Mouse (Mus musculus): Measurements from ENCODE around the gene Dnal1. TPM values are rescaled to one million over a fixed set of nuclear protein-coding genes. Genes with fewer than 3 reads are reported as not detected.
A peak's percentile ranks its signal among the peaks of the same experiment; 100 is the strongest.

The Dnal1 gene
- polyA plus RNA-seq, 1 experiment from 2014 or later: 6.7 TPM

DNA sequence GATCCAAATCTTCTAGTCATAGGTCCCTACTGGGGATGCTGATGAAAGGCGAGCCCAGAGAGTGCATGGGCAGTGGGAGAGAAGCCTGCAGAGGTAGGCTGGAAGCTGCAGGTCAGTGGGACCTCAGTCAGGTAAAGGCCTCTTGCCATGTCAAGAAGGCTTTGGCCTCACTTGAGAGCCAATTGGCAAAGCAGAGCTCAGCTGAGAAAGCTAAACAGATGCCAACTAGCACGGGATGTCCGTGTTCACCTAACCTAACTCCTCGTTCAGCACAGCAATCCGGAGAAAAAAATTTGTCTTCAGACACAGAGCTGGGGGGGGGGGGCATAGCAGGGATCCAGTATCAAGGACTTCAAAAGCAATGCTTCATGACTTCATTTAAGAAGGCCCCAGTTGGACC, 70.8 kb downstream of the Dnal1 start:
- H3K27me3 ChIP-seq (replicated peaks; ENCODE audit: low read depth, poor library complexity, severe bottlenecking): no peaks in the 10 kb centered on the region
- DNase-seq (ENCODE audit: low spot score): no peak
- no peak overlapping the region for H3K4me3 ChIP-seq
- 85% methylated on average over 5 of the region's 5 CpGs for WGBS
- H3K36me3 ChIP-seq (replicated peaks): peaks cover 43% of the 10 kb centered on the region
- peaks cover 62% of the 10 kb centered on the region for H3K4me1 ChIP-seq
- no peak overlapping the region for H3K27ac ChIP-seq (replicated peaks)
- H3K9me3 ChIP-seq: peaks cover 3% of the 10 kb centered on the region; the same call in 1 of the 2 replicates

GRCm38 (mm10) chr12:84185547-84185946, 71.4 kb downstream of the Dnal1 start:
- Histone ChIP-seq H3K27ac (replicated peaks) (no peak overlapping the region; the same call in 1 of the 2 replicates), H3K4me3 (no peak overlapping the region), H3K36me3 (replicated peaks) (peaks cover 43% of the 10 kb centered on the region), H3K27me3 (replicated peaks; ENCODE audit: low read depth, poor library complexity, severe bottlenecking) (no peaks in the 10 kb centered on the region), H3K4me1 (peaks cover 62% of the 10 kb centered on the region), H3K9me3 (peaks cover 3% of the 10 kb centered on the region; the same call in 1 of the 2 replicates)
- WGBS: 70% methylated on average over 6 of the region's 6 CpGs
- no peak for DNase-seq (ENCODE audit: low spot score)

- Histone ChIP-seq H3K27me3 (replicated peaks; ENCODE audit: low read depth, poor library complexity, severe bottlenecking) (no peaks in the 10 kb centered on the region), H3K4me1 (peaks cover 62% of the 10 kb centered on the region), H3K36me3 (replicated peaks) (peaks cover 43% of the 10 kb centered on the region), H3K4me3 (no peak overlapping the region), H3K27ac (replicated peaks) (no peak overlapping the region), H3K9me3 (peaks cover 3% of the 10 kb centered on the region; the same call in 1 of the 2 replicates)
- 83% methylated on average over 3 of the region's 3 CpGs for WGBS
- no peak for DNase-seq (ENCODE audit: low spot score)
Measured at GRCm38 (mm10) chr12:84186536-84186935, 72.4 kb downstream of the Dnal1 start.

GRCm38 (mm10) chr12:84186950-84187349, 72.8 kb downstream of the Dnal1 start:
- DNase-seq (ENCODE audit: low spot score): no peak
- peaks cover 3% of the 10 kb centered on the region; the same call in 1 of the 2 replicates for H3K9me3 ChIP-seq
- H3K27ac ChIP-seq (replicated peaks): no peak overlapping the region
- no peak overlapping the region for H3K4me3 ChIP-seq
- WGBS: 91% methylated on average over 5 of the region's 5 CpGs
- no peaks in the 10 kb centered on the region for H3K27me3 ChIP-seq (replicated peaks; ENCODE audit: low read depth, poor library complexity, severe bottlenecking)
- peaks cover 62% of the 10 kb centered on the region for H3K4me1 ChIP-seq
- peaks cover 43% of the 10 kb centered on the region for H3K36me3 ChIP-seq (replicated peaks)

DNA sequence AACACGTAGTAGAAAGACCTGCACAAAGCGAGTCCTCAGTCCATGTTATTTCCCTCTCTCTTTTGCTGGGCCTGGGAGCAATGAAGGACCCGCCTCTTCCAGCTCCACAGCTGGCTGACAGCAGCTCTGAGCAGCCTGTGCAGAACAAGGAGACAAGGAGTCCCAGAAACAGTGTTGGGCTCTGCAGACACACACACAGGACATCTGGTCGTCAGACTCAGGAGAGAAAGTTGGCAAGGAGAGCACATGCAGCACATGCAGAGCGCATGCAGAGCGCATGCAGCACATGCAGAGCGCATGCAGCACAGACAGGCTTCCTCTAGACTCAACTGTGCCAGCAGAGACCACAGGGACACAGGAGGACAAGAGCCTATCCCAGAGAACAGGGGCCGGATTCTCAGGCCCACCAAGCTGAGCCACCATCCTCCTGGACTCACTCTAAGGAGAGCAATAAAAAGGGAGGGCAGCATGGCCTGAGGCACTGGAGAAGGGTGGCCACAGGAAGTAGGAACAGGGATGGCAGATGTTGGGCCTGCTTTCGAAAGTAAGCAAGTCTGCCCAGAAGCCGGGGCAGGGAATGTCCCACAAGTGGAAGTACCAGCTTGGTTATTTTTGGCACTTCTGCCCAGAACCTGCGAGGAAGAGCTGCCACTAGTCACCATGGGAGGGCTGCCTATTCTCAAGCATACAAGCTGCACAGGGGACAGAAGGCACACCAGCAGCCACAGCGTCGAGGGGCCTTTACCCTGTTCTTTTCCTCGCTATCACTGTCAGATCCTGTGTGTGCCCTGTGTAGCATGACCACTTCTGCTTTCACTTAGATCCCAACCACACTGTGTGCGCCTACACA, 73.8 kb downstream of the Dnal1 start:
- 64% methylated on average over 15 of the region's 15 CpGs for whole genome bisulfite sequencing

GRCm38 (mm10) chr12:84188881-84189444, 74.8 kb downstream of the Dnal1 start:
- Histone ChIP-seq H3K4me3 (no peak overlapping the region), H3K36me3 (replicated peaks) (peaks cover 42% of the 10 kb centered on the region), H3K27ac (replicated peaks) (no peak overlapping the region; the same call in 1 of the 2 replicates), H3K9me3 (peaks cover 3% of the 10 kb centered on the region; the same call in 1 of the 2 replicates), H3K4me1 (peaks cover 76% of the 10 kb centered on the region), H3K27me3 (replicated peaks; ENCODE audit: low read depth, poor library complexity, severe bottlenecking) (no peaks in the 10 kb centered on the region)
- 59% methylated on average over 14 of the region's 14 CpGs for WGBS
- DNase-seq (ENCODE audit: low spot score): no peak

More for the DNA sequence above, 73.8 kb downstream of the Dnal1 start:
- no peak for DNase-seq (ENCODE audit: low spot score)
- Histone ChIP-seq H3K4me3 (0 out of 2 replicates have a peak overlapping the region, but pooled peaks have one; percentile 11), H3K4me1 (peaks cover 69% of the 10 kb centered on the region), H3K9me3 (peaks cover 3% of the 10 kb centered on the region; the same call in 1 of the 2 replicates), H3K27ac (replicated peaks) (peak overlapping the region; percentile 20; the same call in 1 of the 2 replicates), H3K27me3 (replicated peaks; ENCODE audit: low read depth, poor library complexity, severe bottlenecking) (no peaks in the 10 kb centered on the region), H3K36me3 (replicated peaks) (peaks cover 43% of the 10 kb centered on the region)

GRCm38 (mm10) chr12:84190151-84190820, 76.1 kb downstream of the Dnal1 start:
- Histone ChIP-seq H3K27me3 (replicated peaks; ENCODE audit: low read depth, poor library complexity, severe bottlenecking) (no peaks in the 10 kb centered on the region), H3K4me3 (0 out of 2 replicates have a peak overlapping the region, but pooled peaks have one; percentile 13), H3K36me3 (replicated peaks) (peaks cover 29% of the 10 kb centered on the region), H3K4me1 (peaks cover 85% of the 10 kb centered on the region), H3K9me3 (peaks cover 3% of the 10 kb centered on the region; the same call in 1 of the 2 replicates), H3K27ac (replicated peaks) (no peak overlapping the region)
- DNase-seq (ENCODE audit: low spot score): no peak
- WGBS: 53% methylated on average over 15 of the region's 15 CpGs

- Histone ChIP-seq H3K27me3 (replicated peaks; ENCODE audit: low read depth, poor library complexity, severe bottlenecking) (no peaks in the 10 kb centered on the region), H3K4me1 (peaks cover 86% of the 10 kb centered on the region), H3K9me3 (peaks cover 3% of the 10 kb centered on the region; the same call in 1 of the 2 replicates), H3K4me3 (peak overlapping the region; percentile 83), H3K36me3 (replicated peaks) (peaks cover 20% of the 10 kb centered on the region), H3K27ac (replicated peaks) (no peak overlapping the region)
- 66% methylated on average over 7 of the region's 7 CpGs for WGBS
- DNase-seq (ENCODE audit: low spot score): no peak
Measured at GRCm38 (mm10) chr12:84191190-84191589, 77.0 kb downstream of the Dnal1 start.

DNA sequence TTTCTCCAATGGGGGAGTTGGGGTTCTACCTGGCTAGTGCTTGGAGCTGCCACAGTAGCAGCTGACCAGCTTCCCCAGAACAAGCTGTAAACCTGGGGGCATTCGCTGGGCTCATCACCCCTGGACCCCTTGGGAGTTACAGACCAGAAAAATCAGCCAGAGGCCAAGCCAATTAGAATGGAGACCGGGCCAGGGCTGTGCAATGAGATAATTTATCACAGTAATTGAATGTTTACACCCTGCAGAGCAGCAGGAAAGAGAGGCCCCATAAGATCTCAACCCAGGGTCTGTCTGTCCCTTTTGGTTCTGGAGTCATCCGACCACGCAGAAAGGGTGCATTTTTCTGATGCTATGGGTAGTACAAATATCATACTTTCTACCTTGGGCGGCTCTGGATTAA, 77.6 kb downstream of the Dnal1 start:
- 18% methylated on average over 5 of the region's 5 CpGs for WGBS
- Histone ChIP-seq H3K27me3 (replicated peaks; ENCODE audit: low read depth, poor library complexity, severe bottlenecking) (no peaks in the 10 kb centered on the region), H3K4me1 (peaks cover 92% of the 10 kb centered on the region), H3K27ac (replicated peaks) (peak overlapping the region; percentile 94; the same call in 1 of the 2 replicates), H3K4me3 (peak overlapping the region; percentile 83), H3K9me3 (no peaks in the 10 kb centered on the region), H3K36me3 (replicated peaks) (peaks cover 14% of the 10 kb centered on the region)
- DNase-seq (ENCODE audit: low spot score): no peak

GRCm38 (mm10) chr12:84192280-84192679, 78.1 kb downstream of the Dnal1 start:
- Histone ChIP-seq H3K4me1 (peaks cover 93% of the 10 kb centered on the region), H3K36me3 (replicated peaks) (peaks cover 9% of the 10 kb centered on the region), H3K4me3 (peak overlapping the region; percentile 83), H3K27me3 (replicated peaks; ENCODE audit: low read depth, poor library complexity, severe bottlenecking) (no peaks in the 10 kb centered on the region), H3K27ac (replicated peaks) (peak overlapping the region; percentile 94), H3K9me3 (no peaks in the 10 kb centered on the region)
- DNase-seq (ENCODE audit: low spot score): peak; percentile 39
- 2% methylated on average over 13 of the region's 13 CpGs for WGBS

GRCm38 (mm10) chr12:84192741-84193641, 78.8 kb downstream of the Dnal1 start:
- Histone ChIP-seq H3K27me3 (replicated peaks; ENCODE audit: low read depth, poor library complexity, severe bottlenecking) (no peaks in the 10 kb centered on the region), H3K4me3 (peak overlapping the region; percentile 83), H3K9me3 (no peaks in the 10 kb centered on the region), H3K27ac (replicated peaks) (peak overlapping the region; percentile 94), H3K36me3 (replicated peaks) (peaks cover 2% of the 10 kb centered on the region), H3K4me1 (peaks cover 93% of the 10 kb centered on the region)
- peak; percentile 84 for DNase-seq (ENCODE audit: low spot score)
- WGBS: under 1% methylated on average over 102 of the region's 102 CpGs

All from embryonic facial prominence, embryonic 10.5 days (tissue).